Mouse (Mus musculus) adrenal gland, adult 2 months (tissue): ENCODE results near the gene Fuca1. TPM values are rescaled to one million over a fixed set of nuclear protein-coding genes. Genes with fewer than 3 reads are reported as not detected.
"Not testable (repeated sequence)": the region's sequence is repeated elsewhere in the genome, so short reads cannot be mapped to it uniquely, and the experiment has no call there.

Experiments
- DNase-seq: peaks from one replicate; pipeline ENCODE4 v3.0.0; 2021
- polyA plus RNA-seq: library from polyadenylated mRNA; depleted of rRNA; stranded (reverse); fragments of >200 nt; gene quantifications from 2 replicates; pipeline ENCODE4 v1.2.3, GENCODE M21; 2012
- total RNA-seq, 2 experiments: library from RNA; stranded (reverse); gene quantifications; 2 replicates each; pipeline ENCODE4 v1.2.3; 2021

Gene Fuca1
- total and polyA plus RNA-seq, 3 experiments: 35.2 to 86.3 (median 82.7) TPM

DNA sequence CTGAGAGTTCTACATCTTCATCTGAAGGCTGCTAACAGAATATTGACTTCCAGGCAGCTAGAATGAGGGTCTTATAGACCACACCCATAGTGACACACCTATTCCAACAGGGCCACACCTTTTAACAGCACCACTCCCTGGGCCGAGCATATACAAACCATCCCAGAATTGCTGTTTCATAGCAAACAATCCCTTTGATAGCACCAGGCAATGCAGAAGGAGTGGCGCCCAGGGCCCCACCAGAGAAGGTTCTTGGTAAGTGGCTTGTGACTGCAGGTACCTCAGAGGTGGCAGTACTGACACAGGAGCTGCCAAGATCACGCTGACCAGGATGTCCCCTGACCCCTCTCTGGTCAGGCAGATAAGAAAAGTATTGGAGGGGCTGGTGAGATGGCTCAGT is 32.6 kb downstream of the Fuca1 start:
- DNase-seq: no peak

GRCm38 (mm10) chr4:135954241-135954640 is 33.7 kb downstream of the Fuca1 start:
- peak; percentile 62 for DNase-seq

GRCm38 (mm10) chr4:135955886-135956285 is 35.4 kb downstream of the Fuca1 start:
- no peak for DNase-seq

GRCm38 (mm10) chr4:135958354-135958753 is 37.8 kb downstream of the Fuca1 start:
- DNase-seq: peak; percentile 52

DNA sequence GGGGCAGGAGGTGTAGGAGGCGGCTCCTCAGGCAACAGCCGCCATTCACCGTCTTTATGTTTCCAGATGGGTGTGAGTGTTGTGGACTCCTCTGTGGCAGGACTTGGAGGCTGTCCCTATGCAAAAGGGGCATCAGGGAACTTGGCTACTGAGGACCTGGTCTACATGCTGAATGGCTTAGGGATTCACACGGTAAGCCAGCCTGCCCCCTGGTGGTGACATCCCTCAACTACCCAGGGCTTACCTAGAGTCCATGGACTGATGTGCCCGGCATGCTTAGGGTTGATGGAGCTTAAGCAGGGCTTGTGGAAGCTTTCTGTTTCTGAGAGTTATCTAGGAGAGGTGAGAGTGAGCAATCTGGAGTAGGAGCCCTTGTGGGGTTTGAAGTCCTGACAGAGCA is 40.2 kb downstream of the Fuca1 start:
- peak; percentile 81 for DNase-seq

DNA sequence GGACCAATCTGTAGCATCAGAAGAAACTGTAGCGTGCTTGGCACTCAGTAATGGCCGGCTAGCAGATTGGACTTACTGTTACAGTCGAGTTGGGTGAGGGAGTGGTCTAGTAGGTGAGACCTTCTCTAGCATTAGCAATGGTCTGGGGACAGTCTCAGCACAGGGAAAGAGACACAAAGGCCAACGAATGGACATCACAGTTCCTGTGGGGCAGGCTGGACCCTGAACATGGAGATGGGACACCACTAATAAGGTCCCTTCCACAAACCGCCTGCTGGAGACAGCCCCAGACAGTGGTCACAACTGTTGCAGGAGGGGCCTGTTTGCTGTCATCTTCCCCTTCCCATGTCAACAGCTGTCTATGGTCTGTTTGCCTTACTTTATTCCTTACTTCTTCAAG is 41.2 kb downstream of the Fuca1 start:
- DNase-seq: no peak

DNA sequence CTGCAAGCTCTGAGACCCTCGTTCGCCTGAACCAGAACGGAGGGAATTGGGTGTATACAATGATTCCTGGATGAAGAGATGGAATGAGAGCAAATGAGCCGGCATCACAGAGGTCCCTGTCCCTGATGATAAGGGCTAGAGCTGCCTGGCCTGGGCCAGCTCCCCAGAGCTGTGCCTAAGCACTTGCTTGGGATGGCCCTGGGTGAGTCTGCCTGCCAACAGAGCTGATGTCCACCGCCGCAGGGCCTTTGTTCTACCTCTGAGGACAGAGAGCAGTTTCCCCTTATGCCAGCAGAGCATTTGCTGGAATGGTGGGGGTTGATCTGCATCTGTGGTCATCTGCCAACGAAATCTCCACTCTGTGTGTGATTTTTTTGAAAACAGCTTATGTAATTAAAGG is 41.7 kb downstream of the Fuca1 start:
- DNase-seq: no peak

GRCm38 (mm10) chr4:135962946-135963345 is 42.4 kb downstream of the Fuca1 start:
- DNase-seq: no peak

- DNase-seq: peak; percentile 97
Observed at GRCm38 (mm10) chr4:135963457-135964193, 43.1 kb downstream of the Fuca1 start, which contains the start of gene Gale. Gale (plus strand) TSS chr4:135963727.

GRCm38 (mm10) chr4:135964426-135964825 is 43.9 kb downstream of the Fuca1 start:
- peak; percentile 82 for DNase-seq

- no peak for DNase-seq
Observed at GRCm38 (mm10) chr4:135965113-135965512, 44.6 kb downstream of the Fuca1 start.

DNA sequence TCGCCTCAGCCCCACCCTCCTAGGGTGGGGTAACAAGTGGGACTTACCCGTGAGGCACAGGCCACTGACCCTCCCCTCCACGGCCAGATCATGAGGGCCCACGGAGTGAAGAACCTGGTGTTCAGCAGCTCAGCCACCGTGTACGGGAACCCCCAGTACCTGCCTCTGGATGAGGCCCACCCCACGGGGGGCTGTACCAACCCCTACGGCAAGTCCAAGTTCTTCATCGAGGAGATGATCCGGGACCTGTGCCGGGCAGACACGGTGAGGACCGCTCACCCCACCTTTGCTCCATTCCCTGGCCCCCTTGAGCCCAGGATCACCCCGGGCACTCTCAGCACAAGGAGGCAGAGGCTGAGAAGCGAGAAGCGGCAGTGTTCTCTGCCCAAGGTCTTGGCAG is 45.7 kb downstream of the Fuca1 start:
- no peak for DNase-seq

DNA sequence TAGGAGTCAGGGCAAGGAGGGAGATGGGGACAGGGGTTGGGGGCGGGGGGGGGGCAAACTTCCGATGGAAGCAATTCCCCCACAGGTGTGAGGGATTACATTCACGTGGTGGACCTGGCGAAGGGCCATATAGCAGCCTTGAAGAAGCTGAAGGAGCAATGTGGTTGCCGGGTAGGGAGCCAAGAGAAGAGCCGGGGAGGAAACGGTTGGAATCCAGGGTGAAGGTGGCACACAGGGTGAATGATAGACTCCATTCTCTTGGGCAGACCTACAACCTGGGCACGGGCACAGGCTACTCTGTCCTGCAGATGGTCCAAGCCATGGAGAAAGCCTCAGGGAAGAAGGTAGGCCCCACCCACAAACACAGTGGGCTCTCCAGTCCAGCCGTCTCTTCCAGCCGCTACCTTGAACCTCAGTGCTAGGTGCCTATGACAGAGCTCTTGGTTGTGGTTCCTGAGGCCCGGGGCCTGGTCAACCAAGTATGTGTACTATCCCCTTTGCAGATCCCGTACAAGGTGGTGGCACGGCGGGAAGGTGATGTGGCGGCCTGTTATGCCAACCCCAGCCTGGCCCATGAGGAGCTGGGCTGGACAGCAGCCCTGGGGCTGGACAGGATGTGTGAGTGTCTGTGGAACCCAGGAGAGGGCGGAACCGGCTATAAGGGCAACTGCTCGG is 46.7 kb downstream of the Fuca1 start:
- DNase-seq: no peak

- DNase-seq: no peak
Observed at GRCm38 (mm10) chr4:135968271-135968869, 47.8 kb downstream of the Fuca1 start.

GRCm38 (mm10) chr4:135969070-135969750 is 48.7 kb downstream of the Fuca1 start:
- DNase-seq: no peak

GRCm38 (mm10) chr4:135970585-135970984 is 50.0 kb downstream of the Fuca1 start:
- no peak for DNase-seq

GRCm38 (mm10) chr4:135971805-135972555 is 51.4 kb downstream of the Fuca1 start:
- DNase-seq: no peak

GRCm38 (mm10) chr4:135972556-135972906 is 52.0 kb downstream of the Fuca1 start, which contains the start of gene Lypla2:
Lypla2 (minus strand) TSS chr4:135972626.
- DNase-seq: peak; percentile 93

DNA sequence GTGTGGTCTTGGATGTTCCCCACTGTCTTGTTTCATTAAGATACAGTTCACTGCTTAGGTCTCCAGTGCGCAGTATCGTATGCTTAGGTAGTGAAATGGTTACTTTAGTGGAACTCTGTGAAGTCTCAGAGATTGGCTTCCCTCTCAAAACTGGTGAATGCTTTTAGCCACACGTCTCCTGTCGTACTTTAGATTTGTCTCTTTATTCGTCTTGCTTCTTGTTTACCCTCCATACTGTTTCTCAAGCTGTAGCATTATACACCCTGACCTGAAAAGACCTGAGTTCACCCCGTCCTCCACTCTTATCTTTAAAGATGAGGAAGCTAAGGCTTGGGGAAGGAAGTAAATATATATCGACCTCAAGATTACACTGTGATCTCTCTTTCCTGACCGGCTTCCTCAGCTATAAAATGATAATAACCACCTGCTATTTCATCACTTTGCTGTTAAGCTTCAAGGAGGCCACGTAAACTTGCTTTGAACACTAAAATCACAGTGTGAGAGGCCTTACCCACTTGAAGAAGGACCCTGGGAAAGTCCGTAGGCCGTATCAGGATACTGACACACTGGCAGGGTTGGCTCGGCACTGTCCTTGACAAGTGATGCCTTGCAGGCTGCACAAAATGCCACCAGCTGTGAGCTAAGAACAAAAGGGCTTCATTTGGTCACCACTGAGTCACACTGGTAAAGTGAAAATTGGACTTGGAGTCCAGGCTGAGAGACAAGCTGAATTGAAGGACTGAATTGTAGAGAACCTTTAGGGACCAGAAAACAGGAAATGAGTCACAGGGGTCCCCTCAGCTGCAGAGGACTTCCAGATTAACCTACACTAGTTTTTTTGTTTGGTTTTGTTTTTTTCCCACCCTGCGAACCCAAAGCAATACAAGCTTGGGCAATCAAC is 52.6 kb downstream of the Fuca1 start:
- DNase-seq: peak; percentile 52

GRCm38 (mm10) chr4:135976146-135976545 is 55.6 kb downstream of the Fuca1 start:
- no peak for DNase-seq

GRCm38 (mm10) chr4:135980223-135980622 is 59.7 kb downstream of the Fuca1 start:
- not testable (repeated sequence) for DNase-seq
